Mouse (Mus musculus) olfactory bulb, adult 2 months (tissue): Measurements from ENCODE around the gene Bcam. TPM values are rescaled to one million over a fixed set of nuclear protein-coding genes. Genes with fewer than 3 reads are reported as not detected.

Experiments used
- H3K27ac ChIP-seq: fragments of 200-500 bp; 2 replicates; pipeline ENCODE4 v1.5.1; 2012; ENCODE audit warnings: low read depth, low read length; ENCODE audit not compliant: insufficient read depth
- H3K4me1 ChIP-seq: fragments of 200-500 bp; 2 replicates; pipeline ENCODE4 v1.6.1; 2012; ENCODE audit warnings: low read length; ENCODE audit not compliant: control insufficient read depth, insufficient read depth
- H3K4me3 ChIP-seq: fragments of 200-500 bp; 2 replicates; pipeline ENCODE4 v1.5.1; 2012; ENCODE audit warnings: mild to moderate bottlenecking, low read depth, low read length, moderate library complexity; ENCODE audit not compliant: insufficient read depth
- CTCF ChIP-seq: fragments of 200-500 bp; IDR thresholded peaks from 2 replicates; pipeline ENCODE4 v1.5.1; 2012; ENCODE audit warnings: low read depth, mild to moderate bottlenecking, low read length, moderate library complexity; ENCODE audit not compliant: insufficient read depth
- POLR2A ChIP-seq: fragments of 200-500 bp; IDR thresholded peaks from 2 replicates; pipeline ENCODE4 v1.6.1; 2012; ENCODE audit warnings: mild to moderate bottlenecking, low read depth, low read length, moderate library complexity; ENCODE audit not compliant: insufficient read depth
- WGBS: fragments of 180-500 bp; shearing (Covaris S2); methylation state at CpG from one replicate; pipeline ENCODE4 v1.1.7; 2018; 5-methylcytosine and 5-hydroxymethylcytosine counted together
- polyA plus RNA-seq: library from polyadenylated mRNA; stranded (reverse); fragments of >200 nt; gene quantifications from 2 replicates; pipeline ENCODE4 v1.2.4, GENCODE M21; 2012; ENCODE audit warnings: low replicate concordance; ENCODE audit not compliant: missing spikeins, insufficient read depth, insufficient read length

The Bcam gene
- polyA plus RNA-seq, 1 experiment, result not detected

GRCm38 (mm10) chr7:19771682-19772081, 866 bp upstream of the Bcam start:
- 72% methylated on average over 4 of the region's 4 CpGs for WGBS
- peaks cover 16% of the 10 kb centered on the region for H3K4me1 ChIP-seq
- TF ChIP-seq CTCF, result no peak
- no peak for TF ChIP-seq POLR2A
- no peak overlapping the region for H3K27ac ChIP-seq
- H3K4me3 ChIP-seq, result no peak overlapping the region

DNA sequence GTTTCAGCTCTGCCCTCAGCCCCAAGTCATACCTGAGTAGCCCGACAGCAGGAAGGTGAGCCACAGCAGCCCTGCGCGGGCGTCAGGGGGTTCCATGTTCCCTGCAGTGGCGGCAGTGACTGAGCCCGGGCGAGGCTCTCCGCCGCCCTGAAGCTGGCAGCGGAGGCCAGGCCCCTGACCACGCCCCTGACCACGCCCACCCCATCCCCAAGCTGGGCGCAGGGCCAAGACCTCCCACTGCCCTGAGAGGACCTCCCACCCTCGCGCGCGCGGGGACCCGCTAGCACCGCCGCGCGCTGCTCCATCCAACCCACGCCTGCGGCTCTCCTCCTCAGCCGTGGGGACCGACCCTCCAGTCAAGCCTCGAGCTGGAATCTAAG, 451 bp downstream of the Bcam start:
- peak overlapping the region; percentile 35 for H3K4me3 ChIP-seq
- peaks cover 16% of the 10 kb centered on the region for H3K4me1 ChIP-seq
- under 1% methylated on average over 28 of the region's 28 CpGs for WGBS
- no peak overlapping the region for H3K27ac ChIP-seq
- TF ChIP-seq CTCF, result no peak

DNA sequence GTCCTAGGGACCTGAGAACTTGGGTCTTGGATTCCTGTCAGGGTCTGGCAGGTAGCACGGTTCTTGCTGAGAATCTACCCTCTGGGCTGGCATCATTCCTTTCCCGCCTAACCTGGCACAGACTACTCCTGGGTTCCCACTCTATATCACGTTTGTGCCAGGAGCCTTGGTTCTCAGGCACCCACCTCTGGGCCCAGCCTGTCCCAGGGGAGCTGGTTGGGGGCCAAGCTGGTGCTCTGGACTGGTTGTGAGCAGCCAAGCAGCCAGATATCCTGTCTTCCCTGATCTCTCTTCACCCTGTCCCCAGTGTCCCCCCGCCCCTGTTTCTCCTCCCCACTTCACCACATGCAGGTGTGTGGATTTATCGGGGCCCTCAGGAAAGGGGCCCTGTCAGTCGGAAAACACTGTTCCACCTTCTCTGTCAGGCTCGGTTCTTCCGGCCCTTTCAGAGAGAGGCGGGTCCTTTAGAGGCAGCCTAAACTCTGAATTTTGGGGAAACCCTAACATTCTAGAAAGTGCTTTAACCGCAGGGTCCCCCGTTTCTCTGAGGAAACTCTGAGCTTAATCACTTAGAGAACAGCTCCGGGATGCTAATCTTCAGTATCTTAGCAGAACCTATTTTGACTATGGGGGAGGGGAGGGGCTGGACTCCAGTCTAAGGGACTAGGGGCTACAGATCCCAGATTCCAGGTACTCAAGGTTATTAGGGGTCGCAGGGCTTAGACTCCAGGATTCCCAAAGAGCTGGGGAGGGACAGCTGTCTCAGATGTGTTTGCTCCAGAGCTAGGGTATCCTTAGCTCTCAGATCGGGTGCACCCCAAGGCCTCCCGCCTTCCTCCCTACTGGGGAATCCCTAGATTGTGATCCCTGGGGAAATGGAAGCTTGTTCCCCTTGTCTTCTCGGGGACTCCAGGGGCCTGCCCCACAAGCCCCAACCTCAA, 1.1 kb downstream of the Bcam start:
- H3K4me3 ChIP-seq, result peak overlapping the region; percentile 35
- TF ChIP-seq CTCF (no peak), POLR2A (no peak)
- 14% methylated on average over 16 of the region's 16 CpGs for WGBS
- no peak overlapping the region for H3K27ac ChIP-seq
- H3K4me1 ChIP-seq, result peaks cover 16% of the 10 kb centered on the region

- WGBS, result 49% methylated on average over 4 of the region's 4 CpGs
- no peak overlapping the region for H3K4me3 ChIP-seq
- no peak for TF ChIP-seq CTCF
- no peak for TF ChIP-seq POLR2A
- peaks cover 16% of the 10 kb centered on the region for H3K4me1 ChIP-seq
- H3K27ac ChIP-seq, result no peak overlapping the region
These were observed 1.8 kb downstream of the Bcam start for GRCm38 (mm10) chr7:19769001-19769400.

DNA sequence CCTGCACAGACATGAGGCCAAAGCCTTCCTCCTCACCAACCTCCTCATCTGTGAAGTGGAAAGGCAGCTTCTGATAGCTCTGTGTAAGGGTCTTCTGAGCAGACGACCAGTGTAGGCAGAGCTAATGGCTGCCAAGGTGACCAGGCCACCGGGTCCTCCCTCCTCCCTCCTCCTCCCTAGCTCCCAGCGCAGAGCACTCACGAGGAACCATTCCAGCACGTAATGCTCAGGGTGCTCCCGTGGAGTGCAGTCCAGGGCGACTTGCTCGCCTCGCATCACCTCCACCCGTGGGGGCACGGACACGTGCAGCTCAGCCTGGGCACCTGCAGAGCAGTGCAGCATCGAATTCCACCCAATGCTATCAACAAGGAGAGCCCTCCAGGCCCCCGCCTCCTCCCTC, 2.6 kb downstream of the Bcam start:
- WGBS, result 74% methylated on average over 14 of the region's 14 CpGs
- Histone ChIP-seq H3K4me3 (no peak overlapping the region), H3K4me1 (peaks cover 16% of the 10 kb centered on the region), H3K27ac (no peak overlapping the region)
- TF ChIP-seq POLR2A (no peak), CTCF (no peak)

DNA sequence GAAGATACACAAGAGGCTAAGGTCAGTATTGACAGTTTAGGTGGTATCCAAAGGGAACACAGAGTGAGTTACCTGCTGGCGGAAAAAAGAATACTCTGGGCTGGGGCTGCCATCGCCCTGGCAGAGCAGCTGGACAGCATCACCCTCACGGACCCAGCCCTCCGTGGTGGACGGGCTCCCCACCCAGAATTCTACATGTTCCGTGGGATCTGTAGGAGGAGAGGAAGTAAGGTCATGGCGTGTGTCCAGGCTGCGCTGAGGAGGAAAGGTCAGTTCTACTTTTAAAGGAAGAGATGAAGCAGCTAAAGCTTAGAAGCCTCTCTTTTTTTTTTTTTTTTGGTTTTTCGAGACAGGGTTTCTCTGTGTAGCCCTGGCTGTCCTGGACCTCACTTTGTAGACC, 6.2 kb downstream of the Bcam start:
- 83% methylated on average over 9 of the region's 9 CpGs for WGBS
- Histone ChIP-seq H3K4me1 (0 out of 2 replicates have a peak, but pooled peaks cover 5% of the 10 kb centered on the region), H3K27ac (no peak overlapping the region), H3K4me3 (no peak overlapping the region)
- TF ChIP-seq POLR2A (no peak), CTCF (no peak)

DNA sequence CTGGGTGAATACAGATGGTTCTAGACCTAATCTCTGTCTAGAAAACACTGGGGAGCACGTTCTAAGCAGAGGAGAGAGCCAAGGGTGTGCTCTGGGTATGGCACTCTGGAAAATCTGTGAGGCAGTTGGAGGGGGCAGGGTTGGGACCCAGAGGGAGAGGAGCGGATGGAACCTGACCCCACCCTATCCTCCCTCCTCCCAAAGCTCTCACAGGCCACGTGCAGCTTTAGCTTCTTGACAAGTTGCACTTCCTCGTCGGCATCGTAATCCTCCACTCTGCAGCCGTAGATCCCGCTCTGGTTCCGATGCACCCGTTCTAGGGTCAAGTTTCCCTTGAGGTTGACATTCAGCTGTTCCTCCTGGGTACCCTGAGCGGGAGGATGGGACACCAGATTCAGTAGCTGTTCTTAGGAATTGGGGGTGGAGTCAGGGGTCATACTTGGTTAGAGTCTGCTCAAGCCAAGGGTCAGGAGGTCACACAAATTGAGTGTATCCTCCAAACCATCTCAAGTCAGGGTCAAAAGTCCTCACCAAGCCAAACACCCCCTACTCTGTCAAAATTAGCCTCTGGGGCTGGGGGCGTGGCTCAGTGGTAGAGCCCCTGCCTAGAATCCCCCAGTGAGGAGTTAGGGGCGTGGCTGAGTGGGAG, 6.9 kb downstream of the Bcam start:
- no peak for TF ChIP-seq POLR2A
- no peak for TF ChIP-seq CTCF
- H3K4me3 ChIP-seq, result no peak overlapping the region
- H3K27ac ChIP-seq, result no peak overlapping the region
- H3K4me1 ChIP-seq, result no peaks in the 10 kb centered on the region
- 83% methylated on average over 13 of the region's 13 CpGs for WGBS

GRCm38 (mm10) chr7:19762283-19762682, 8.5 kb downstream of the Bcam start:
- Histone ChIP-seq H3K4me3 (no peak overlapping the region), H3K4me1 (no peaks in the 10 kb centered on the region), H3K27ac (no peak overlapping the region)
- TF ChIP-seq CTCF (no peak), POLR2A (no peak)
- 91% methylated on average over 11 of the region's 11 CpGs for WGBS

- WGBS, result 90% methylated on average over 13 of the region's 13 CpGs
- H3K27ac ChIP-seq, result no peak overlapping the region
- TF ChIP-seq CTCF (no peak), POLR2A (no peak)
- H3K4me1 ChIP-seq, result peaks cover 3% of the 10 kb centered on the region; the same call in 1 of the 2 replicates
- no peak overlapping the region for H3K4me3 ChIP-seq
These were observed 10.8 kb downstream of the Bcam start for GRCm38 (mm10) chr7:19760021-19760420.
